Mouse (Mus musculus): ENCODE measurements around the gene Ppp1r14d. TPM values are rescaled to one million over a fixed set of nuclear protein-coding genes. Genes with fewer than 3 reads are reported as not detected.
A peak's percentile ranks its signal among the peaks of the same experiment; 100 is the strongest.

Ppp1r14d gene
- total RNA-seq (2021): not detected
- long read RNA-seq, experiment 1: 0 reads
- long read RNA-seq, experiment 2: 0 reads

GRCm38 (mm10) chr2:119229775-119230704, at the start of gene Ppp1r14d:
TSS of gene Ppp1r14d (minus strand) at chr2:119229906.
- DNase-seq (ENCODE audit: low spot score in 2 of 2): no peak

- no peak for DNase-seq (ENCODE audit: low spot score in 2 of 2)
Observed at GRCm38 (mm10) chr2:119277810-119278209, 48.1 kb upstream of the Ppp1r14d start.

- no peak for DNase-seq (ENCODE audit: low spot score in 2 of 2)
Observed at GRCm38 (mm10) chr2:119276926-119277325, 47.2 kb upstream of the Ppp1r14d start.

GRCm38 (mm10) chr2:119274126-119274525, 44.4 kb upstream of the Ppp1r14d start:
- no peak for DNase-seq (ENCODE audit: low spot score in 2 of 2)

- peak in 1 of 2 experiments; percentile 36 for DNase-seq (ENCODE audit: low spot score in 2 of 2)
Observed at GRCm38 (mm10) chr2:119270643-119271331, 41.1 kb upstream of the Ppp1r14d start, which contains the start of gene Rhov. TSS of gene Rhov (minus strand) at chr2:119271272.

DNA sequence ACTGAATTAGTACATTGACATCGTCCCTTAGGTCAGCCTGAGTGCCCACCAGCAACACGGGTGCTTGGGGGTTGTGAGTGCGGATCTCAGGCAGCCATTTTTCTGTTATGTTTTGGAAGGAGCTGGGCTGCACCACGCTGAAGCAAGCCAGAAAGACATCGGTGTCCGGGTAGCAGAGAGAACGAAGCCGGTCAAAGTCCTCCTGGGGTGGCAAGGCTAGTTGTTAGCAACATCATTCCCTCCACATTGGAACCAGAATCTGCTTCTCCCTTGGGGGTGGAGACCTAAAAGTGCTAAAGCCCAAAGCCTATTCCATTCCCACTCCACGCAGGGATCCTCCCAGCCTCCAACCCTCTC, 40.6 kb upstream of the Ppp1r14d start:
- DNase-seq (ENCODE audit: low spot score in 2 of 2): no peak

- no peak for DNase-seq (ENCODE audit: low spot score in 2 of 2)
Observed at GRCm38 (mm10) chr2:119263813-119264212, 34.1 kb upstream of the Ppp1r14d start.

DNA sequence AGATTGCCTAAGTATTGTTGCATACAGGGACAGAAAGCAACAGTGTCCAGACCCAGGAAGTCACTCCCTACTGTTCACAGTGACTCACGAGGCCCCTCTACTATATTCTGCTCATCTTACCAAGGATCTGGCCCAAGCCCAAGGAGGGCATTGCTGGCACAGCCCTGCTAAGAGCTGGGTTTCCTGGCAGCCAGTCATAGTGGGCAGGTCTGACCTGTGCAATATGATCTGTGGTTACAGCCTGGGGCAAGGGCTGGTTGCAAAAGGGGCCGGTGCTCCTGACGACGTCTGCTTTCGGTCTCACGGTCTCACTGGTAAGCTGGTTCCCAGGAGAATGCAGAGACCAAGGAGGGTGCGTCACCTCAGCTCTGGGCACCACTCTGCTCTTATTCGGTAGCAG, 33.3 kb upstream of the Ppp1r14d start:
- peak in 1 of 2 experiments; percentile 53 for DNase-seq (ENCODE audit: low spot score in 2 of 2)

- DNase-seq (ENCODE audit: low spot score in 2 of 2): no peak
Observed at GRCm38 (mm10) chr2:119261326-119261725, 31.6 kb upstream of the Ppp1r14d start.

GRCm38 (mm10) chr2:119260518-119260917, 30.8 kb upstream of the Ppp1r14d start:
- no peak for DNase-seq (ENCODE audit: low spot score in 2 of 2)

GRCm38 (mm10) chr2:119254976-119255375, 25.3 kb upstream of the Ppp1r14d start:
- no peak for DNase-seq (ENCODE audit: low spot score in 2 of 2)

DNA sequence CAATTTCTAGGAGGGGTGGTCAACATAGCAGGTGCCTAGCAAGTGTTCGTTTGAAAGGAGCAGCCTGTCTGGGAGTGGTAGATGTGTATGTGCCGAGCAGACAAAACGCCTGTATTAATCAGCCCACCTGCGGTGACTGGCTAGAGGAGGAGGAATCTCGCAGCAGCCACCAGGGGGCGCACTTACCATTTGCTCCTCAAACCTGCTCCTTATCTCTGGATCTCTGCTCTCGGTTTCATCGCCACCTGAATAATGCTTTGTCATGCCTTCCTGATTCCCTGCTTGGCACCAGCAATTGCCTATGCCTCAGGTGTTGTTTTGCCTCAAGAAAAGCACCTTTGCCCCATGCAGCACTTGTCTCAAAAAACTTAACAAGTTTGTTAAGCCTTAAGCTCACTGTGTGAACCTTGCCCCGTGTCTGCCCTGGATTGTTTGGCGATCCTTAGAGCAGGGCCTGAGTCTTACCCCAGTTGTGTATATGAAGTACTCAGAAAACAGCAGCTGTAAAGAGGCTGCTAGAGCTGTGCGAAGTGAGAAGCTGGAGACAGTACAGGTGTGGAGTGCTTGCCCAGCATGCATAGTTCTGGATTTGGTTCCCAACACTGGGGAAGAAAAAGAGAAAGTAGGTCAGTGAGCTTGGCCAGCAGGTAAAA, 21.2 kb upstream of the Ppp1r14d start:
- DNase-seq (ENCODE audit: low spot score in 2 of 2): peak; percentile 73 to 82

- no peak for DNase-seq (ENCODE audit: low spot score in 2 of 2)
Observed at GRCm38 (mm10) chr2:119250377-119250776, 20.7 kb upstream of the Ppp1r14d start.

DNA sequence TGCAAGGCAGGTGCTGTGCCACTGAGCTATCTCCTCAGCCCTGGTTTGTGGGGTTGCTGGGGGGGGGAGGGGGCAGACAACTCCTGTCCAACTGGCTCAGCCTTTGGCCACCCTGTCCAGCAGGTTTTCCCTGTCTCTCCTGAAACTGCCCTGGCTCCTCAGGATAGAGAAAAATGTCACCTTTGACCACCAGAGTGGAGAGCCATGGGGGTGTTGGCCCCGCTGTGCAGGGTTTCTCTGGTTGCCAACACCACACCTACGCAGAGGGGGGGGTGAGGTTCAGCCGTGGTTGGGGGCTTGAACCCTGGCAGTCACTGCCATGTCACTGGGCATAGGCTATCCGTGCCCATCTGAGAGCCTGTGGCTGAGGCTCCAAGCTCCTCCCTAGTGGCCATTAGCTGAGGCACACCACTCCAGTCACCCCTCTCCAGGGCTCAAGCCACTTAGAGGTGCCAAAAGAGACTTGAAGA, 19.9 kb upstream of the Ppp1r14d start:
- no peak for DNase-seq (ENCODE audit: low spot score in 2 of 2)

DNA sequence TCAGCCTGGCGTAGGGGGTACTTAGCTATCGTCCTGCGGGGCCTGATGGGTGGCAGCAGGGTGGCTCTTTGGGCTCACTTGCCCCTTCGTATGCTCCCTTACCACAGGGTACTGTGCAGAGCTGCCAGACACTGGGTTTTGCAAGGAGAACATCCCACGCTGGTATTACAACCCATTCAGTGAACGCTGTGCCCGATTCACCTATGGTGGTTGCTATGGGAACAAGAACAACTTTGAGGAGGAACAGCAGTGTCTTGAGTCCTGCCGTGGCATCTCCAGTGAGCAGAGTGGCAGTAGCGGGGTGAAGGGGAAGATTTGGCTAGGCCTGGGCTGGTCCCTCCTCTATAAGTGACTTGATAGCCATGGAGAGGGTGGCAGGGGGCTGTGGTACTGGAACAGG, 18.2 kb upstream of the Ppp1r14d start:
- DNase-seq (ENCODE audit: low spot score in 2 of 2): no peak

DNA sequence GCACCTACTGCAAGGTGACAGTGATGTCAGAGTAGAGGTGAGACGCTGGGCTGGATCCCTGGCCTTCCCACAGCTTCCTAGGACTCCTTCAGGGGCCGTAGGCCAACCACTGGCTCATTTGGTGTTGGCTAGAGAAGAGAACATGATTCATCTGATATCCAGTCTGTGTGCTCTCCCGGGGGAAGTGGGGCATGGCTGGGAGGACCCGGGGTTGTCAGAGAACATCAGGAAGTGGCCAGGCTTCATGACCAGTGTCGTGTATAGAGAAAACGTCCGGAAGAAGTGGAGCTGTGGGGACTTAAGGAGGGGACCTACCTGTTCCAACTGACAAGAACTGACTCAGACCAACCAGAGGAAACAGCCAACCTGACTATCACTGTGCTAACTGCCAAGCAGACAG, 15.5 kb upstream of the Ppp1r14d start:
- DNase-seq (ENCODE audit: low spot score in 2 of 2): no peak

- DNase-seq (ENCODE audit: low spot score in 2 of 2): no peak
Observed at GRCm38 (mm10) chr2:119242548-119242947, 12.8 kb upstream of the Ppp1r14d start.

DNA sequence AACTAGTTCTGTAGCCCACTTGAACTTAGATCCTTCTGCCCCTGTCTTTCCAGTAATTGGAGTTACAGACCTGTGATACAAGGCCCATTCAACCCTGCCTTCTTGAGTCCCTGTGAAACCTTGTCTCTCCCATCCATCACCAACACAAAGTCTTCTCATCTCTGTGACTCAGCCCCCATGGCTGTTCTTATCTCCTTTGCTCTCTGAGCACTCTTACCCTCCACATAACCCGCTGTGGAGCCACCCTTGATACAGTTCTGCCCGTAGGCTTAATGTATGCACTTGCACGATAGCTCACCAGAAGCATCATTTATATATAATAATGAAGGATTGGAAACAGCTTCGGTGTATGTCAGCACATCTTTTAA, 11.1 kb upstream of the Ppp1r14d start:
- DNase-seq (ENCODE audit: low spot score in 2 of 2): no peak

DNA sequence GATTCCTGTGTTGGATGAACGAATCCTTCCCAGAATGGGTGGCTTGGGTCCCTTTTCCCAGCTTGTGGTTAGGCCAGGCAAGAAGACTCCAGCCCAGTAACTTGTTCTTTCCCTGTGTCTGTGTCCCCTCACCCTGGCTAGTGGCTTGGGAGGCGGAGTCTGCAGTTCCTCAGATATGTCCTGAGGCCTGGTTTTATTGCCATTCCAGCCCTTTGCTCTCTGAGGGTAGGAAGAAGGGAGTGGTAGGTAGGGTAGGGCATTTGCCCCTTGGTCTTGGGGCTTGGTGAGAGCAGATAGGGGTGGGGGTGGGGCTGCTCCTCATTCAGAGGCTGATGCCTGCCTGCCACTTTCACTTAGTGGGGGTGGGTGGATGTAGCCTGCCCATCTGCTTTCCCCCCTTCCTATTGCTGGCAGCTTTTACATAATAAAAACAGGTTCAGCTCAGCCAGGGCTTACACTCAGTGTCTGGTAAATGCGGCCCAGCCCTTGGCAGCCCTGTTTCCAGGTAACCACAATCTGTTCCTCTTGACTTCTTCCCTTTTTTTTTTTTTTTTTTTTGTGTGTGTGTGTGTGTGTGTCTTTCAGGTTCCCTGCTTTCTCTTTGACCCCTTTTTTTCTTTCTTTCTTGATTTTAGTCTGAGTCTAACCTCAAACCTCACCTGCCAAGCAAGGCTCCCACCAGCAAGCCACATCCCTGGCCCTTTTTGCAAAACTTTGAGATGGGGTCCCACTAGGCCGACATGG, 10.5 kb upstream of the Ppp1r14d start:
- DNase-seq (ENCODE audit: low spot score in 2 of 2): no peak

GRCm38 (mm10) chr2:119238671-119239070, 9.0 kb upstream of the Ppp1r14d start:
- no peak for DNase-seq (ENCODE audit: low spot score in 2 of 2)

- no peak for DNase-seq (ENCODE audit: low spot score in 2 of 2)
Observed at GRCm38 (mm10) chr2:119237871-119238220, 8.1 kb upstream of the Ppp1r14d start.
